Mouse (Mus musculus) kidney, postnatal 14 days (tissue): Measurements from ENCODE around the gene G3bp2.

ENCODE experiments used
- DNase-seq: peaks from one replicate; pipeline ENCODE4 v3.0.0; 2022; ENCODE audit warnings: mixed read lengths

Gene G3bp2

GRCm38 (mm10) chr5:92009827-92010226, 73.7 kb downstream of the G3bp2 start:
- DNase-seq: no peak

GRCm38 (mm10) chr5:92003011-92003410, 80.5 kb downstream of the G3bp2 start:
- peak; percentile 17 for DNase-seq
